In genomic region chr8:116522104-116522767, GRCm38 (mm10) we compare ENCODE assay signal across 35 mouse cellular contexts. TPM values are rescaled to one million over a fixed set of nuclear protein-coding genes. Genes with fewer than 3 reads are reported as not detected.
DNase-seq lines count a peak whose midpoint lies in the region; ATAC-seq and TF ChIP-seq lines count a peak whose summit lies in the region.
"Had no signal": no experiment of that assay in that cellular context is flagged by ENCODE, and none has a peak within 500 bp of the region (broad histone marks: within the 10 kb centered on the region; RNA-seq: fewer than 3 reads in every experiment).

No protein-coding gene starts in this region.

- no peak overlapping the region for H3K9ac ChIP-seq in forebrain, postnatal 0 days
- no peak overlapping the region for H3K9ac ChIP-seq in forebrain, embryonic 14.5 days (ENCODE audit: low read length)
- H3K9ac ChIP-seq: embryonic facial prominence, embryonic 12.5 days; heart, embryonic 15.5 days; hindbrain, embryonic 12.5 days; limb, embryonic 13.5 days; liver, embryonic 13.5 days; midbrain, embryonic 13.5 days; neural tube, embryonic 12.5 days had no signal

- H3K36me3 ChIP-seq in forebrain, postnatal 0 days (ENCODE audit: insufficient read depth): no peaks in the 10 kb centered on the region
- H3K36me3 ChIP-seq in forebrain, embryonic 14.5 days (ENCODE audit: control insufficient read depth, insufficient read depth, low read length): no peaks in the 10 kb centered on the region
- H3K36me3 ChIP-seq: embryonic facial prominence, embryonic 12.5 days; forebrain, embryonic 10.5 days; heart, embryonic 10.5 days; heart, embryonic 15.5 days; hindbrain, embryonic 12.5 days; limb, embryonic 13.5 days; liver, embryonic 13.5 days; midbrain, embryonic 13.5 days; neural tube, embryonic 12.5 days had no signal

- no peak for TF ChIP-seq POLR2A in cerebellum, adult 2 months (IDR thresholded peaks at IDR 0.05; ENCODE audit: borderline replicate concordance, insufficient read depth, low read length)

- no peaks in the 10 kb centered on the region; the same call in 1 of the 2 replicates for H3K9me3 ChIP-seq in forebrain, postnatal 0 days (ENCODE audit: low read length)
- H3K9me3 ChIP-seq in forebrain, embryonic 14.5 days (replicated peaks; ENCODE audit: control insufficient read depth, low read length): no peaks in the 10 kb centered on the region

- no peak for TF ChIP-seq CTCF in cerebellum, adult 2 months (IDR thresholded peaks at IDR 0.05; ENCODE audit: borderline replicate concordance, insufficient read depth, low read depth, low read length)
- no peak for TF ChIP-seq CTCF in forebrain, postnatal 0 days (IDR thresholded peaks at IDR 0.05; ENCODE audit: low read depth)

- peak; percentile 59 for ATAC-seq in frontal cortex, adult (ENCODE audit: low TSS enrichment)
- no peak for ATAC-seq in forebrain, postnatal 0 days
- no peak for ATAC-seq in forebrain, embryonic 14.5 days
- no peak for ATAC-seq in erythroblast, adult 5-6 weeks (replicated peaks; ENCODE audit: low FRiP score, poor library complexity, severe bottlenecking)
- ATAC-seq: CD4-positive, CD25-positive, alpha-beta regulatory T cell, adult 4 months; forebrain, embryonic 16.5 days; intestine, embryonic 16.5 days; lung, postnatal 0 days; midbrain, embryonic 13.5 days had no signal

- 14% methylated on average over 11 of the region's 11 CpGs for WGBS in cerebellum, adult 2 months
- 69% methylated on average over 11 of the region's 11 CpGs for WGBS in forebrain, postnatal 0 days
- WGBS in forebrain, embryonic 14.5 days: 87% methylated on average over 11 of the region's 11 CpGs

- DNase-seq in frontal cortex, postnatal 14 days (ENCODE audit: low spot score in 2 of 2): no peak
- DNase-seq in cerebellum, adult 2 months: peak; percentile 53 to 71
- DNase-seq in cerebellum, postnatal 14 days: peak; percentile 48 to 52
- no peak for DNase-seq in forebrain, postnatal 0 days
- no peak for DNase-seq in forebrain, embryonic 14.5 days (ENCODE audit: low spot score)
- DNase-seq: adrenal gland, adult 2 months; adrenal gland, postnatal 36 days; embryo, embryonic 11 days; gastrocnemius, postnatal 25 days; heart, adult 11 months; heart, postnatal 36 days; kidney, adult 8-10 months; kidney, postnatal 4 days; liver, embryonic 13.5 days; lung, adult 18-20 months; lung, postnatal 4 days; thymus, adult 2 months; thymus, postnatal 4 days had no signal

- peaks cover 36% of the 10 kb centered on the region for H3K4me1 ChIP-seq in cerebellum, adult 2 months (ENCODE audit: control insufficient read depth, insufficient read depth, low read length)
- H3K4me1 ChIP-seq in forebrain, postnatal 0 days (ENCODE audit: insufficient read depth): no peaks in the 10 kb centered on the region
- no peaks in the 10 kb centered on the region for H3K4me1 ChIP-seq in forebrain, embryonic 14.5 days (ENCODE audit: control insufficient read depth, insufficient read depth, low read length)
- H3K4me1 ChIP-seq: embryonic facial prominence, embryonic 12.5 days; forebrain, embryonic 10.5 days; heart, embryonic 10.5 days; heart, embryonic 15.5 days; hindbrain, embryonic 12.5 days; limb, embryonic 13.5 days; liver, embryonic 13.5 days; midbrain, embryonic 13.5 days; neural tube, embryonic 12.5 days had no signal

- H3K27ac ChIP-seq in cerebellum, adult 2 months (ENCODE audit: insufficient read depth, low read length): no peak overlapping the region
- no peak overlapping the region for H3K27ac ChIP-seq in forebrain, postnatal 0 days (ENCODE audit: low read depth, low read length)
- no peak overlapping the region for H3K27ac ChIP-seq in forebrain, embryonic 14.5 days (ENCODE audit: low read depth, low read length)
- H3K27ac ChIP-seq: embryonic facial prominence, embryonic 12.5 days; forebrain, embryonic 10.5 days; heart, embryonic 10.5 days; heart, embryonic 15.5 days; hindbrain, embryonic 12.5 days; kidney, postnatal 0 days; limb, embryonic 13.5 days; liver, embryonic 13.5 days; midbrain, embryonic 13.5 days; neural tube, embryonic 12.5 days had no signal

- H3K4me2 ChIP-seq in forebrain, postnatal 0 days (ENCODE audit: low read depth): no peak overlapping the region
- no peak overlapping the region for H3K4me2 ChIP-seq in forebrain, embryonic 14.5 days (ENCODE audit: low read length)
- H3K4me2 ChIP-seq: embryonic facial prominence, embryonic 12.5 days; heart, embryonic 15.5 days; hindbrain, embryonic 12.5 days; limb, embryonic 13.5 days; liver, embryonic 13.5 days; midbrain, embryonic 13.5 days; neural tube, embryonic 12.5 days had no signal

- no peaks in the 10 kb centered on the region for H3K27me3 ChIP-seq in cerebellum, adult 2 months (ENCODE audit: control insufficient read depth, insufficient read depth, low read length)
- no peaks in the 10 kb centered on the region for H3K27me3 ChIP-seq in forebrain, postnatal 0 days (ENCODE audit: insufficient read depth, low read length)
- no peaks in the 10 kb centered on the region for H3K27me3 ChIP-seq in forebrain, embryonic 14.5 days (replicated peaks; ENCODE audit: control insufficient read depth, insufficient read depth, low read length)
- H3K27me3 ChIP-seq: embryonic facial prominence, embryonic 12.5 days; hindbrain, embryonic 12.5 days; limb, embryonic 13.5 days; liver, embryonic 13.5 days; midbrain, embryonic 13.5 days; neural tube, embryonic 12.5 days had no signal

- no peak overlapping the region for H3K4me3 ChIP-seq in cerebellum, adult 2 months (replicated peaks; ENCODE audit: insufficient read depth, low read depth, low read length)
- H3K4me3 ChIP-seq in forebrain, postnatal 0 days (ENCODE audit: low read depth, low read length): no peak overlapping the region
- H3K4me3 ChIP-seq in forebrain, embryonic 14.5 days (ENCODE audit: low read depth, low read length): no peak overlapping the region
- H3K4me3 ChIP-seq: embryonic facial prominence, embryonic 12.5 days; forebrain, embryonic 10.5 days; heart, embryonic 10.5 days; heart, embryonic 15.5 days; hindbrain, embryonic 12.5 days; limb, embryonic 13.5 days; liver, embryonic 13.5 days; midbrain, embryonic 13.5 days; neural tube, embryonic 12.5 days had no signal

RNA-seq across cellular contexts. Expression of gene Dynlrb2, which starts 17.5 kb away (rescaled TPM):
- polyA plus RNA-seq in cerebellum, adult 2 months (2012; rRNA removed): 5.5 and 9.3 TPM in 2 replicates
- 8.0 and 13.0 TPM in 2 replicates for total RNA-seq in forebrain, postnatal 0 days (2014; rRNA removed)
- polyA plus RNA-seq in forebrain, postnatal 0 days (2015; fragmentation: Nextera tagmentation; extraction: Ambion mirVana): 29.0 and 35.0 TPM in 2 replicates
- polyA plus RNA-seq in forebrain, embryonic 14.5 days (2014; fragmentation: Nextera tagmentation; extraction: Ambion mirVana): 13.1 and 18.5 TPM in 2 replicates
- total RNA-seq in erythroblast, adult 5-6 weeks (2015; ENCODE audit: low replicate concordance): not detected in 2 replicates
- not detected in 2 replicates for total RNA-seq in erythroblast, adult 5-6 weeks (2017; ENCODE audit: low replicate concordance)
- total RNA-seq: adrenal gland, adult 2 months; adrenal gland, postnatal 36 days; gastrocnemius, adult 18-20 months; gastrocnemius, postnatal 25 days; heart, postnatal 36 days; megakaryocyte-erythroid progenitor cell, adult 5-6 weeks had no signal
- polyA plus RNA-seq: adrenal gland, adult 2 months; CD4-positive, CD25-positive, alpha-beta regulatory T cell, adult 4 months; heart, embryonic 10.5 days; intestine, embryonic 16.5 days; limb, embryonic 13.5 days; liver, embryonic 13.5 days had no signal

Comparison
In these comparisons a context has a peak if more than half of its experiments do, and no peak if none do; other contexts are left out.
1. DNase-seq: peak in cerebellum, adult 2 months (2 of 2) and cerebellum, postnatal 14 days (2 of 2); none in frontal cortex, postnatal 14 days (0 of 2), forebrain, postnatal 0 days (single experiment) and forebrain, embryonic 14.5 days (single experiment).